Mouse (Mus musculus) lung, postnatal 10 days (tissue): ENCODE data around the gene Ift140.

ENCODE experiments used
- DNase-seq: peaks from one replicate; pipeline ENCODE4 v3.0.0; 2021

Gene Ift140

GRCm38 (mm10) chr17:25077771-25078372 is 62.0 kb downstream of the Ift140 start:
- peak; percentile 93 for DNase-seq

GRCm38 (mm10) chr17:25080210-25080609 is 64.3 kb downstream of the Ift140 start:
- no peak for DNase-seq

GRCm38 (mm10) chr17:25080960-25081381 is 65.1 kb downstream of the Ift140 start:
- DNase-seq: peak; percentile 90

- DNase-seq: peak; percentile 84
Observed at GRCm38 (mm10) chr17:25082081-25082847, 66.4 kb downstream of the Ift140 start.

GRCm38 (mm10) chr17:25082887-25083286 is 67.0 kb downstream of the Ift140 start:
- DNase-seq: no peak

GRCm38 (mm10) chr17:25083444-25083931 is 67.6 kb downstream of the Ift140 start, which contains the start of gene Tmem204:
Gene Tmem204 (minus strand): TSS chr17:25083591.
- peak; percentile 89 for DNase-seq

GRCm38 (mm10) chr17:25084835-25085385 is 69.0 kb downstream of the Ift140 start:
- DNase-seq: no peak

GRCm38 (mm10) chr17:25086724-25087123 is 70.8 kb downstream of the Ift140 start:
- DNase-seq: no peak

- DNase-seq: no peak
Observed at GRCm38 (mm10) chr17:25089158-25089557, 73.3 kb downstream of the Ift140 start.

- no peak for DNase-seq
Observed at GRCm38 (mm10) chr17:25090450-25090849, 74.6 kb downstream of the Ift140 start.

GRCm38 (mm10) chr17:25096221-25096620 is 80.3 kb downstream of the Ift140 start:
- no peak for DNase-seq

- no peak for DNase-seq
Observed at GRCm38 (mm10) chr17:25100052-25100451, 84.2 kb downstream of the Ift140 start.

- no peak for DNase-seq
Observed at GRCm38 (mm10) chr17:25101338-25101737, 85.5 kb downstream of the Ift140 start.

GRCm38 (mm10) chr17:25107786-25108185 is 91.9 kb downstream of the Ift140 start:
- DNase-seq: no peak

GRCm38 (mm10) chr17:25109578-25109977 is 93.7 kb downstream of the Ift140 start:
- DNase-seq: peak; percentile 77

GRCm38 (mm10) chr17:25110590-25110989 is 94.7 kb downstream of the Ift140 start:
- no peak for DNase-seq

GRCm38 (mm10) chr17:25111220-25111619 is 95.3 kb downstream of the Ift140 start:
- DNase-seq: no peak

- DNase-seq: peak; percentile 84
Observed at GRCm38 (mm10) chr17:25111739-25112422, 96.0 kb downstream of the Ift140 start.

GRCm38 (mm10) chr17:25112423-25112810 is 96.5 kb downstream of the Ift140 start:
- DNase-seq: no peak

- peak; percentile 59 for DNase-seq
Observed at GRCm38 (mm10) chr17:25114908-25115645, 99.2 kb downstream of the Ift140 start.

- DNase-seq: peak; percentile 98
Observed at GRCm38 (mm10) chr17:25115664-25116432, 100.0 kb downstream of the Ift140 start, which contains the start of gene Telo2. Gene Telo2 (minus strand): TSS chr17:25115967.

- peak; percentile 47 for DNase-seq
Observed at GRCm38 (mm10) chr17:25117263-25117662, 101.4 kb downstream of the Ift140 start.
